Mouse (Mus musculus): ENCODE measurements around the gene Olfr655. TPM values are rescaled to one million over a fixed set of nuclear protein-coding genes. Genes with fewer than 3 reads are reported as not detected.

Gene Olfr655
- total RNA-seq (2021): not detected
- long read RNA-seq, experiment 1: 0 reads
- long read RNA-seq, experiment 2: 0 reads

DNA sequence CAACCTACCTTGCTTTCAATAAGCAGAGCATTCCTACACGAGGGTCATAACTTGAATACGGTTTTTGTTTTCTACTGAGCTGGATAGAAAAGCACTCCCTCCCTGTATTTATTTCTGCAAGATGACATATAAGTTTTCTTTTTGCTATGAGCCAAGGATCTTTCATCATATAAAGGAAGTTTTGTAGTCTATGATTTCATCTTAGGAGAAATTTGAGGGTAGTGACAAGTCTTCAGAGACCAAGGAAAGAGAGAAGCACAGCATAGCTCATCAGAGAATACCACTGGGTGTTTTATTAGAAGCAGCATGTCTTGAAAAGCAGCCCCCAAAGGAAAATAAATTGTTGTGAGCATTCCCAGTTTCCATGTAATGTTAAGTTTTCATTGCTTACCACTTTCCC lies at the start of gene Olfr655:
Gene Olfr655, minus strand, starts transcription at position 101 of the 400 bp plus-strand sequence.
- TF ChIP-seq CTCF (IDR thresholded peaks at IDR 0.05): no peak
- Histone ChIP-seq H3K27ac (no peak within 1 kb of the TSS), H3K4me3 (no peak within 1 kb of the TSS)
- DNase-seq: no peak
- intact Hi-C loops (cut with DNase I): no loop called here

DNA sequence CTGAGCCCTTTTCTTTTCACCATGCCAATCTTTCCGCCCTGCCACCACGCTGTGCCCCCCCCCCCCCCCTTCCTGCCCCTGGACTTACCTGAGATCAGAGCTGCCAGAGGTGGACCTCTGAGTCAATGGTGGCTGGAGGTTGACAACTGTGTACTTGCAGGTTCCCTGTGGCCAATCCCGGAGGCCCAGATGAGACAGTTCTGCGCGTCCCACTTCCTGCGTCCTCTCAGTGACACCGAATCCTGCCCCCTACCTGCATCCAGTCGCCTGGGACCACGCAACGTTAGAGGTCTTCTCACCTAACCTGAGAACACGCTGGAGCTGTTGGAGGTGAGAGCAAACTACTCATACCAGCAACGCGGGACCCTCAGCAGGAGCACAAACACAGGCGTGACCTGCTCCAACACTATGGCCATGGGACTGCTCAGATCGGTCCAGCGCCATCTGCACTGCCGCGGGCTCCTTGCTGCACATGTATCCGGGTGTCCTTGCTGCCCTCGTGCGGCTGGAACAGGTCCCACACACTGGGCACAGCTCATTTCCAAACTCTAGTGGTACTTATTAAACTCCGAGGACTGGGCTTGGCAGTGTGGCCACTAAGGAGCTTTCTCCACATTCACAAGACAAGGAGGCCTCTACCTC lies 45.4 kb upstream of the Olfr655 start, which contains the start of gene Olfr658:
Gene Olfr658, minus strand, starts transcription at position 465 of the 642 bp plus-strand sequence.
- DNase-seq: peak; percentile 17
- no peak within 1 kb of the TSS for H3K4me3 ChIP-seq
- no peak within 1 kb of the TSS for H3K27ac ChIP-seq
- intact Hi-C loops (cut with DNase I): no loop called here
- no peak for TF ChIP-seq CTCF (IDR thresholded peaks at IDR 0.05)

DNA sequence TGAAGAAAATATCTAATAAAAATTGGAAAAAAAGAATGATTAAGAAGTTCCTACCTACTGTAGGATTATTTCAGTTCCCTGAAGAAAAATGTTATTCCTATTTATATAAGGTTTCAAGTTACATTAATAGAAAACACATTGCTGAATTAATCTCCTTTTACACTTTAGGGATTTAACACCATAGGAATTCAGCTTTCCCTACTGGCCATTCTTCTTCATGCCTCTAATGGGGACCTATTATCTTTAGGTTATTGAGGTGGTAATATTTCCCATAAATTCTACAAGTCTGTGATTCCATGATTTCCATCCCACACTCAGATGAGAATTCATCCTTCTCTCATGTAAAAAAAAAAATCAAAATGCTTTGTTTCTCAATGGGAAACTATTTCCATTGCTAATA lies 22.9 kb upstream of the Olfr655 start, which contains the start of gene Olfr657:
Gene Olfr657, plus strand, starts transcription at position 301 of the 400 bp plus-strand sequence.
- intact Hi-C loops (cut with DNase I): no loop called here
- DNase-seq: no peak
- TF ChIP-seq CTCF (IDR thresholded peaks at IDR 0.05): no peak
- H3K27ac ChIP-seq: no peak within 1 kb of the TSS
- no peak within 1 kb of the TSS for H3K4me3 ChIP-seq

DNA sequence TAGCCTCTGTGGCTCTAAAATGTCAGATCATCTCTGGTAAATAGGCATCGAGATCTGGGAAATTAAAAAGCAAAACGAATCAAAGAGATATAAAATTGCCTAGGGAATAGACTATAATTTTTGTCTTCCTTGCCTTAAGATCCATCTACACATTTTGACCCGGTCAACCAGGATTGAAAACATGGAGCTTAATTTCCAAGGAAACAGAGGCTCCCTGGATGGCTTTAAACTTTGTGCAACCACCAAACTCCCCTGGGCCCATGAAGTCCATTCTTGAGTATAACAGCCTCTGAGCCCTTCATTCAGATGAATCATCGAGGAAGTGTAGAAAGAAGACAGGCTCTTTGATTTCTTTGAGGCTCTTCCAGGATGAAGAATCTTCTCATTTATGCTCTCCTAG lies 12.1 kb upstream of the Olfr655 start, which contains the start of gene Olfr656:
Gene Olfr656, plus strand, starts transcription at position 301 of the 400 bp plus-strand sequence.
- no peak for TF ChIP-seq CTCF (IDR thresholded peaks at IDR 0.05)
- no peak within 1 kb of the TSS for H3K27ac ChIP-seq
- H3K4me3 ChIP-seq: no peak within 1 kb of the TSS
- intact Hi-C loops (cut with DNase I): no loop called here
- DNase-seq: no peak

DNA sequence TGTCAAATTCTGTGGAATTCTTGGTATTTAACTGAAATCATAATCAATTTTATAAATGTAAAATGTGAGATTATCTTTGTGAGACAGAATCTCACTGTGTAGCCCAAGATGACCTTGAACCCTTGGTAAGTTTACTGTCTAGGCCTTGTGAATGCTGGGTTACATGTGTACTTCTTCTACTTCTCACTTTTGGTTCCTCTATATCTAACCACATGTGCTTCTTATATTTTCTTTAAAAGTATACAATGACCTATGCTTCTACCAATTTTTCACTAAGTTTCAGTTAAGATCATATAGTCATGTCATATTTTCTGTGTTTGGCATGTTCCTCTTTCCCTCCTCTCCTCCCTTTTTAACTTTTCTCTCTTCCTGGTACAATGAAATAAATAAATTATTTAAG lies 3.1 kb upstream of the Olfr655 start:
- no peak for TF ChIP-seq CTCF (IDR thresholded peaks at IDR 0.05)
- no peak for DNase-seq
- Histone ChIP-seq H3K4me3 (no peak overlapping the region), H3K27ac (no peak overlapping the region)
- intact Hi-C loops (cut with DNase I): no loop called here

DNA sequence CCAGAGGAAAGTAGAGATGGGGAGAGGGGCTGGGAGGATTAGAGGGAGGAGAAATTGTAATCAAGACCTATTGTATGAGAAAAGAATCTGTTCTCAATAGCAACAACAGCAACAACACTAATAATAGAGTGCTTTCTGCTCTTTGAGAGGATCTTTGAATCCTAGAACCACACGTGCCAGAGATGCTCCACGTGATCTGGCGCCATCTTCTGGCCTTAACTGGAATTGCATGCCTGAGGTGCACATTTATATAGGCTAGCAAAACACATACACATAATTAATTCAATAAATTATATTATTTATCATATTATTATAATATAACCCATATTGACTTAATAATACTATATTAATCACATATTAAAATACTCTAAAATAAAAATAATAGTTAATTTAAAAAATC lies 1.6 kb upstream of the Olfr655 start:
- TF ChIP-seq CTCF (IDR thresholded peaks at IDR 0.05): peak; percentile 61
- H3K27ac ChIP-seq: no peak overlapping the region
- intact Hi-C loops (cut with DNase I): no loop called here
- no peak overlapping the region for H3K4me3 ChIP-seq
- DNase-seq: peak; percentile 19

DNA sequence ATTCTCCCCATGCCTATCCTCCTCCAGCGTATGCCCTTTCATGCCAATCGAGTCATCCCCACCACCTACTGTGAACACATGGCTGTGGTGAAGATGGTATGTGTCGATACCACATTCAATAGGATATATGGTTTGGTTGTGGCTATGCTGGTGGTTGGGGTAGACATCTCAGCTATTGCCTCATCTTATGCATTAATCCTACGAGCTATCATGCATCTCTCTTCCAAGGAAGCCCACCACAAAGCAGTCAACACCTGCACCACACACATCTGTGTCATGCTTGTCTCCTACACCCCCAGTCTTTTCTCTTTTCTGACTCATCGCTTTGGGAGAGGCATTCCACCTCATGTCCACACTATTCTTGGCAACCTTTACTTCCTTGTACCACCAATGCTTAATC lies 13.3 kb downstream of the Olfr655 start:
- no peak for DNase-seq
- no peak for TF ChIP-seq CTCF (IDR thresholded peaks at IDR 0.05)
- Histone ChIP-seq H3K27ac (no peak overlapping the region), H3K4me3 (no peak overlapping the region)
- intact Hi-C loops (cut with DNase I): no loop called here

DNA sequence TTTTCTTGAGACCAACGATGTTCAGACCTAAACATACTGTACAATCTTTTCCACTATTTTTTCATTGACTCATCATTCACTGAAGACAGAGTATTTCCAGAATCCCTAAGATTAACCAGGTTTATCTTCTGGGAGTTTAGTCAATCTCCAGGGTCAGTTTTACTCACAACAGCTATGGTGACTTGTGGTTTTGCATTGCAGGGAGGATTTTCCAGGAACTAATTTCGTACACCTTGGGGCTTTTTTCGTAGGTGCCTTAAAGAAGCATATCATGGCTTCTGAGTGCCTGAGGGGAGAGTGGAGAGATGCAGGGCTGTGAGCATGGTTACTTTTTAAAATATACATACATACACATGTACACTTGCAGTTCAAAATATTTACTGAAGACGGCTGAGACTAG lies 14.9 kb downstream of the Olfr655 start, which contains the start of gene Olfr654:
Gene Olfr654, plus strand, starts transcription at position 301 of the 400 bp plus-strand sequence.
- intact Hi-C loops (cut with DNase I): no loop called here
- Histone ChIP-seq H3K27ac (no peak within 1 kb of the TSS), H3K4me3 (no peak within 1 kb of the TSS)
- TF ChIP-seq CTCF (IDR thresholded peaks at IDR 0.05): no peak
- no peak for DNase-seq

DNA sequence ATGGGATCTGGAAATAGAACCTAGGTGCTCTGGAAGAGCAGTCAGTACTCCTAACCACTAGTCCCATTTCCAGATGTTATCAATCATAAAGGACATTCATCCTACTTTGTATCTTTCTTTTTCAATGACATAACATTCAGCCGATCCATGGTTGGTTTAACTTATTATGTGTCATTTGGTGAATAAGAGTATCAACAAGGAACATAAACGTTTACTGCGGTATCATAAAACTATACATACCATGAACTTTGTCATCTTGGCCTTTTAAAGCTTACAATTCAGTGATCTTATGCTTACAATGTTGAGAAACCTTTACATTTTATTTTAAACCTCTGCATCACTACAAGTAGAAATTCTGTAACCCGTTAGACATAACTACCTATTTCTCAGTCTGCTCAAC lies 20.1 kb downstream of the Olfr655 start:
- H3K4me3 ChIP-seq: no peak overlapping the region
- intact Hi-C loops (cut with DNase I): no loop called here
- DNase-seq: no peak
- H3K27ac ChIP-seq: no peak overlapping the region
- no peak for TF ChIP-seq CTCF (IDR thresholded peaks at IDR 0.05)

DNA sequence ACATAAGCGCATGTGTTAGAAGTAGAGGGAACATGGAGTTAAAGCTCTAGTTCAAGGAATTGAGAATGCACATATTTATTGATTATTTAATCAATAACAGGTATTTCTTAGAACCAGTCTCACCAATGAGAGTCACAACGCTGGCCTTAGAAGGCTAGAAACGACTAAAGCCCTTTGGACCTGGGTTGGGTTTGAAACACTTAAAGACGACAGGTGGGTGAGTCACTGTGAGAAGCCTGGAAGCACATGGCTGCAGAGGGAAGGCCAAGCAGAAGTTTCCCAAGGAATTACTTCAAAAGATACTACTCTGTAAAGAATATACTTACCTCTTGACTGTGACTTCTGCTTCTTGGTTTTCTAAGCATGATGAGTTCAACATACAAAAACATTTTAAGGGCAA lies 20.7 kb downstream of the Olfr655 start:
- intact Hi-C loops (cut with DNase I): no loop called here
- TF ChIP-seq CTCF (IDR thresholded peaks at IDR 0.05): no peak
- Histone ChIP-seq H3K27ac (no peak overlapping the region), H3K4me3 (no peak overlapping the region)
- no peak for DNase-seq

DNA sequence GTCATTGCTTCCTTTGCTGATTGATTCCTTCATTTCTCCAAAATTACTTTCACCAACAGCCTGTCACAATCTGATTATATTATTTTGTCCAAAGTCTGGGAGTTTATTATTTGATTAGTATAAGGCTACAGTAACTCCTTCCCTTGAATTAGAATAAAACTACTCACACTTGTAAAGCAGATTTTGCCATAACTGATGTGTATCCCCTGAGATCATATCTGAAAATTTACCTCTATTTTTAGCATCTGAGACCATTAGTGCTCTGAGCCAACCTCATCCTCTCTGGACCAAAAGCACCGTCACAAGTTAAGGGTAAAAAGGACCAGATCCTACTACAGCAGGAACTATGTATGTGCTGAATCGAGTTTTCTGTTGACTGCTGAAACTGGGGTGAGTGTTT lies 24.6 kb downstream of the Olfr655 start, which contains the start of gene Olfr653:
Gene Olfr653, plus strand, starts transcription at position 301 of the 400 bp plus-strand sequence.
- no peak for DNase-seq
- intact Hi-C loops (cut with DNase I): no loop called here
- Histone ChIP-seq H3K4me3 (no peak within 1 kb of the TSS), H3K27ac (no peak within 1 kb of the TSS)
- no peak for TF ChIP-seq CTCF (IDR thresholded peaks at IDR 0.05)

DNA sequence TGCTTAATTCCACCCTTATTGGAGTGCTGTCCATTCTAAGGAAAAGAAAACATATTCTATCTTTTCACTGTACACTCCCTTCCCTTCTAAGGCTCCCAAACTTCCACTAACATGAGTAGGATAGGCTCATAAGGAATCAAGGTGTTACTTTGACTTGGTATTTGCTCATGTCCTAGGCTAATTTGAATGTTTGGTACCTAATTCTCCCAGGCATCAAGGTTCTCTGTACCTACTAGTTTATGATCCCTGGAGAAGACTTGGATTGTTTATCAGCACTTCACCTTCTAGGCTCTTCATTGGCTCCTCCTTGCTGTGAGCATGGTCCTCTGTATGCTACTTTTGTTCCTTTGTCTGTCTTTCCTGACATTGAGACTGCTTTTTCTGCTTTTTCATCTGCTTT lies 41.0 kb downstream of the Olfr655 start, which contains the start of gene Olfr652:
Gene Olfr652, plus strand, starts transcription at position 301 of the 400 bp plus-strand sequence.
- Histone ChIP-seq H3K4me3 (no peak within 1 kb of the TSS), H3K27ac (no peak within 1 kb of the TSS)
- TF ChIP-seq CTCF (IDR thresholded peaks at IDR 0.05): no peak
- intact Hi-C loops (cut with DNase I): no loop called here
- DNase-seq: no peak

DNA sequence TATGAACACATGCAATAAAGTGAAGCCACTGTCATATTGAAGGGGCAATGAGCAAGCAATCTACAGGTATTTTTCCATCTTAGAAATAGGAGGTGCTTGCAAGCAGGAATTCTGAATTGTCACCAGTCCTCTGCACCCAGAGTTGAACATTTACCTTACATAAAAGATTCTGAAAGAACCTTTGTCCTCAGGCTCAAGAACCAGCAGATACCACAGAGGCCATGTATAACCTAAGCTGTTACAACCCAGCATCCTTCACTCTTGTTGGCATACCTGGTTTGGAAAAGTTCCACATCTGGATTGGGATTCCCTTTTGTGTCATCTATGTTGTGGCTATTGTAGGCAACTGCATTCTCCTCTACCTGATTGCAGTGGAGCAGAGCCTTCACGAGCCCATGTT lies 48.9 kb downstream of the Olfr655 start:
- intact Hi-C loops (cut with DNase I): no loop called here
- no peak for DNase-seq
- Histone ChIP-seq H3K27ac (no peak overlapping the region), H3K4me3 (no peak overlapping the region)
- no peak for TF ChIP-seq CTCF (IDR thresholded peaks at IDR 0.05)

DNA sequence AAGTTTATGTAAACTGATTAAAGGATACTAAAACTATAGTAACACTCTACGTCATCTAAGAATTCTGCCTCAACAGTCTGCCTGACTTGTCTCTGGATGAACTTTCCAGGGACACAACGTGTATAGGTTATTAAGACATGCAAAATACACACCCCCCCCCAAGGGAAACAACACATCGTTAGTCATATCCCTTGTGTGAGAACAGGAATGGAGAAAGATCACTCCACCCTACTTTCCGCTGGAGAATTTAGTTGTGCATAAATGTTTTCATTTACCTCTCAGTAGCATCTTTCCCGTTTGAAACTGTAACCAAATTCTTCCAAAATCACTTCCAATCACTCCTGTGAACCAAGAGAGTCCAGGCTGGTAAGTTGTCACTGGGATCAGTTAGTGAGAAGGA lies 51.7 kb downstream of the Olfr655 start, which contains the start of gene Olfr651:
Gene Olfr651, plus strand, starts transcription at position 301 of the 400 bp plus-strand sequence.
- no peak for TF ChIP-seq CTCF (IDR thresholded peaks at IDR 0.05)
- DNase-seq: no peak
- intact Hi-C loops (cut with DNase I): no loop called here

More for the DNA sequence above, 51.7 kb downstream of the Olfr655 start, which contains the start of gene Olfr651:
- Histone ChIP-seq H3K27ac (no peak within 1 kb of the TSS), H3K4me3 (no peak within 1 kb of the TSS)

Other genes with a start within 250 kb of the Olfr655 start
- 1 to 10 TPM; 2.1 to 2.5 TPM for gene Trim12c, start 248.4 kb downstream of the Olfr655 start, total RNA-seq (2021)
- gene Trim30b, start 231.9 kb downstream of the Olfr655 start, total RNA-seq (2021): not detected
- gene Trim30c, start 200.9 kb downstream of the Olfr655 start, total RNA-seq (2021): under 1 TPM in 1 of 2 experiments, not detected in 1; 0.25 TPM
- 1 to 10 TPM in 1 of 2 experiments, under 1 TPM in 1; 0.64 to 1.5 TPM for gene Trim30a, start 136.6 kb downstream of the Olfr655 start, total RNA-seq (2021)
- under 1 TPM; 0.33 to 0.56 TPM for gene Trim30d, start 93.9 kb downstream of the Olfr655 start, total RNA-seq (2021)
- gene Olfr651, start 51.6 kb downstream of the Olfr655 start, total RNA-seq (2021): not detected
- gene Olfr652, start 40.9 kb downstream of the Olfr655 start, total RNA-seq (2021): not detected
- not detected for gene Olfr653, start 24.5 kb downstream of the Olfr655 start, total RNA-seq (2021)
- not detected for gene Olfr654, start 14.8 kb downstream of the Olfr655 start, total RNA-seq (2021)
- gene Olfr656, start 12.2 kb upstream of the Olfr655 start, total RNA-seq (2021): not detected
- not detected for gene Olfr657, start 23.0 kb upstream of the Olfr655 start, total RNA-seq (2021)
- gene Olfr658, start 45.5 kb upstream of the Olfr655 start, total RNA-seq (2021): not detected
- not detected for gene Olfr659, start 65.0 kb upstream of the Olfr655 start, total RNA-seq (2021)
- gene Olfr661, start 84.7 kb upstream of the Olfr655 start, total RNA-seq (2021): not detected
- gene Usp17le, start 175.7 kb upstream of the Olfr655 start, total RNA-seq (2021): not detected
- not detected for gene Usp17lb, start 240.8 kb upstream of the Olfr655 start, total RNA-seq (2021)